ENCODE assay signal across 14 mouse cellular contexts in the genomic region with DNA sequence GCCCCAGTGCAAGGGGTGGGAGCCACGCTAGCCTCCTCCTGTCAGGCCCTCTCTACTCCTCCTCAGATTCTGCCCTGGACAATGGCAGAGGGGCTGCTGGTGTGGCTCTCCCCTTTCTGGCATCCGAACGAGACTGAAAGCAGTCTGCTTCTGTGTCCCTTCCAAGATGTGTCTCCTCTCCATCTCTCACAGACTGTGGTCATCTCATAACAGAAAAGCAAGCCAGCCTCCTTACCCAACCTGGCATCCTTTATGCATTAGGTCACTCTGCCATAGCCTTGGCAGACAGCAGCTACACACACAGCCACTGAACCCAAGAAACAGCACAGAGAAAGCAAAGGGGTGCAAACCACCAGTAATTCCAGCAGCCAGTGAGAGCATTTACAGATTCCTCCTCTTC.
"Had no signal": no experiment of that assay in that cellular context is flagged by ENCODE, and none has a peak within 500 bp of the region (broad histone marks: within the 10 kb centered on the region; RNA-seq: fewer than 3 reads in every experiment).

No protein-coding gene starts in this region.

- H3K9ac ChIP-seq: limb, embryonic 13.5 days; liver, embryonic 14.5 days; neural tube, embryonic 15.5 days had no signal

- H3K36me3 ChIP-seq: limb, embryonic 13.5 days; neural tube, embryonic 15.5 days had no signal

- H3K9me3 ChIP-seq: limb, embryonic 13.5 days; neural tube, embryonic 15.5 days had no signal

- H3K4me2 ChIP-seq: limb, embryonic 13.5 days; midbrain, embryonic 11.5 days; neural tube, embryonic 15.5 days had no signal

- H3K4me3 ChIP-seq: limb, embryonic 13.5 days; myocyte; neural tube, embryonic 15.5 days had no signal

- H3K4me1 ChIP-seq: limb, embryonic 13.5 days; neural tube, embryonic 15.5 days had no signal

- H3K27me3 ChIP-seq: limb, embryonic 13.5 days; neural tube, embryonic 15.5 days had no signal

- H3K27ac ChIP-seq: kidney, postnatal 0 days; limb, embryonic 13.5 days; liver, embryonic 14.5 days; neural tube, embryonic 15.5 days; stomach, postnatal 0 days had no signal

- DNase-seq: kidney, postnatal 36 days; layer of hippocampus, adult 9-11 months; left cerebral cortex, postnatal 4 days; lung, adult 18-20 months; lung, postnatal 4 days; right cerebral cortex, adult 18-20 months; right cerebral cortex, postnatal 25 days had no signal
